Mouse (Mus musculus) MEL (cell line): ENCODE results near the gene A730049H05Rik. TPM values are rescaled to one million over a fixed set of nuclear protein-coding genes. Genes with fewer than 3 reads are reported as not detected.

Source experiments
- DNase-seq: peaks from one replicate; pipeline ENCODE4 v3.0.0; 2011; ENCODE audit warnings: low read depth, low spot score
- H3K27ac ChIP-seq: 2 replicates; pipeline ENCODE4 v1.5.1; 2012; ENCODE audit warnings: low read depth, mild to moderate bottlenecking, control low read depth, low read length, moderate library complexity; ENCODE audit not compliant: control insufficient read depth
- H3K27me3 ChIP-seq, 2 experiments: fragments of 150-350 bp in 1 of 2; sonication (generic) in 1 of 2; 2 replicates each; pipeline ENCODE4 v1.6.1; 2012; ENCODE audit warnings: low read length in 2 of 2, mild to moderate bottlenecking in 2 of 2, improper control_type of control experiment in 1 of 2, moderate library complexity in 1 of 2; ENCODE audit not compliant: insufficient read depth in 2 of 2, control insufficient read depth in 1 of 2
- H3K36me3 ChIP-seq, 2 experiments: 2 replicates each; pipeline ENCODE4 v1.6.1; 2012 to 2014; ENCODE audit warnings: low read length in 2 of 2, improper control_type of control experiment in 1 of 2, inconsistent platforms in 1 of 2, mild to moderate bottlenecking in 1 of 2; ENCODE audit not compliant: insufficient read depth in 2 of 2, control insufficient read depth in 1 of 2
- H3K4me1 ChIP-seq, 2 experiments: fragments of 150-350 bp in 1 of 2; sonication (generic) in 1 of 2; 2 replicates each; pipeline ENCODE4 v1.6.1; 2012; ENCODE audit warnings: low read length in 2 of 2, improper control_type of control experiment in 1 of 2, mild to moderate bottlenecking in 1 of 2; ENCODE audit not compliant: insufficient read depth in 2 of 2, control insufficient read depth in 1 of 2
- H3K4me3 ChIP-seq, 2 experiments: fragments of 150-350 bp in 1 of 2; sonication (generic) in 1 of 2; 2 replicates each; pipeline ENCODE4 v1.5.1; 2012; ENCODE audit warnings: low read depth in 2 of 2, low read length in 2 of 2, mild to moderate bottlenecking in 2 of 2, moderate library complexity in 2 of 2, control low read depth in 1 of 2, improper control_type of control experiment in 1 of 2; ENCODE audit not compliant: control insufficient read depth in 1 of 2, insufficient read depth in 1 of 2
- H3K79me2 ChIP-seq: 2 replicates; pipeline ENCODE4 v1.6.1; 2012; ENCODE audit warnings: mild to moderate bottlenecking, low read length, moderate library complexity; ENCODE audit not compliant: control insufficient read depth, poor library complexity, insufficient read depth
- H3K9ac ChIP-seq: 2 replicates; pipeline ENCODE4 v1.6.1; 2012; ENCODE audit warnings: low read depth, mild to moderate bottlenecking, control low read depth, low read length, moderate library complexity; ENCODE audit not compliant: control insufficient read depth, poor library complexity, severe bottlenecking
- H3K9me3 ChIP-seq: fragments of 150-350 bp; sonication (generic); replicated peaks from 2 replicates; pipeline ENCODE4 v1.6.1; 2012; ENCODE audit warnings: mild to moderate bottlenecking, low read length, improper control_type of control experiment, moderate library complexity; ENCODE audit not compliant: insufficient read depth
- BHLHE40 ChIP-seq: IDR thresholded peaks from 2 replicates; pipeline ENCODE4 v1.6.1; 2012; ENCODE audit warnings: low read depth, mild to moderate bottlenecking, inconsistent platforms, low read length, improper control_type of control experiment, borderline replicate concordance
- CHD2 ChIP-seq: IDR thresholded peaks from 2 replicates; pipeline ENCODE4 v1.6.1; 2011; ENCODE audit warnings: low read length, improper control_type of control experiment
- E2F4 ChIP-seq: IDR thresholded peaks from 2 replicates; pipeline ENCODE4 v1.6.1; 2011; ENCODE audit warnings: low read depth, low read length, improper control_type of control experiment, borderline replicate concordance
- ELF1 ChIP-seq: IDR thresholded peaks from 2 replicates; pipeline ENCODE4 v1.6.1; 2014; ENCODE audit warnings: low read depth, mild to moderate bottlenecking, inconsistent platforms, low read length, improper control_type of control experiment, moderate library complexity
- EP300 ChIP-seq, 2 experiments: IDR thresholded peaks; 2 replicates each; pipeline ENCODE4 v1.6.1; 2011; ENCODE audit warnings: improper control_type of control experiment in 2 of 2, low read length in 2 of 2, low read depth in 1 of 2, mild to moderate bottlenecking in 1 of 2
- ETS1 ChIP-seq: IDR thresholded peaks from 2 replicates; pipeline ENCODE4 v1.6.1; 2012; ENCODE audit warnings: low read depth, mild to moderate bottlenecking, inconsistent platforms, low read length, improper control_type of control experiment, moderate library complexity
- GABPA ChIP-seq: IDR thresholded peaks from 2 replicates; pipeline ENCODE4 v1.6.1; 2012; ENCODE audit warnings: low read depth, mild to moderate bottlenecking, inconsistent platforms, low read length, improper control_type of control experiment, moderate library complexity
- GATA1 ChIP-seq: IDR thresholded peaks from 2 replicates; pipeline ENCODE4 v1.6.1; 2011; ENCODE audit warnings: low read depth, low read length, improper control_type of control experiment
- HCFC1 ChIP-seq: IDR thresholded peaks from 2 replicates; pipeline ENCODE4 v1.6.1; 2012; ENCODE audit warnings: low read depth, mild to moderate bottlenecking, inconsistent platforms, low read length, improper control_type of control experiment, moderate library complexity
- KAT2A ChIP-seq: conservative IDR thresholded peaks from 2 replicates; pipeline ENCODE4 v1.6.1; 2012; ENCODE audit warnings: low read depth, low read length, improper control_type of control experiment, inconsistent platforms
- MAFK ChIP-seq: IDR thresholded peaks from 2 replicates; pipeline ENCODE4 v1.6.1; 2011; ENCODE audit warnings: low read depth, mild to moderate bottlenecking, low read length, improper control_type of control experiment, borderline replicate concordance
- MAX ChIP-seq: IDR thresholded peaks from 2 replicates; pipeline ENCODE4 v1.6.1; 2011; ENCODE audit warnings: low read length, improper control_type of control experiment
- MAZ ChIP-seq: IDR thresholded peaks from 2 replicates; pipeline ENCODE4 v1.6.1; 2012; ENCODE audit warnings: low read depth, mild to moderate bottlenecking, inconsistent platforms, low read length, improper control_type of control experiment
- MEF2A ChIP-seq: IDR thresholded peaks from 2 replicates; pipeline ENCODE4 v1.6.1; 2014; ENCODE audit warnings: low read depth, mild to moderate bottlenecking, inconsistent platforms, low read length, improper control_type of control experiment; ENCODE audit not compliant: poor library complexity, insufficient replicate concordance, severe bottlenecking; ENCODE audit errors: extremely low read depth
- MYB ChIP-seq: IDR thresholded peaks from 2 replicates; pipeline ENCODE4 v1.6.1; 2011; ENCODE audit warnings: mild to moderate bottlenecking, low read depth, low read length, improper control_type of control experiment
- NELFE ChIP-seq: IDR thresholded peaks from 2 replicates; pipeline ENCODE4 v1.6.1; 2011; ENCODE audit warnings: low read depth, low read length, improper control_type of control experiment
- POLR2A ChIP-seq, 2 experiments: IDR thresholded peaks; 2 replicates each; pipeline ENCODE4 v1.6.1; 2011 to 2012; ENCODE audit warnings: low read length in 2 of 2, mild to moderate bottlenecking in 2 of 2, control low read depth in 1 of 2, improper control_type of control experiment in 1 of 2, low read depth in 1 of 2, moderate library complexity in 1 of 2; ENCODE audit not compliant: control insufficient read depth in 1 of 2, insufficient read depth in 1 of 2, poor library complexity in 1 of 2
- POLR2AphosphoS5 ChIP-seq: IDR thresholded peaks from 2 replicates; pipeline ENCODE4 v1.6.1; 2012; ENCODE audit warnings: low read depth, borderline replicate concordance, mild to moderate bottlenecking, inconsistent platforms, low read length, moderate library complexity, mixed read lengths
- RAD21 ChIP-seq: IDR thresholded peaks from 2 replicates; pipeline ENCODE4 v1.6.1; 2011; ENCODE audit warnings: mild to moderate bottlenecking, low read depth, low read length, improper control_type of control experiment
- RCOR1 ChIP-seq: IDR thresholded peaks from 2 replicates; pipeline ENCODE4 v1.6.1; 2012; ENCODE audit warnings: low read depth, mild to moderate bottlenecking, inconsistent platforms, low read length, improper control_type of control experiment
- TBP ChIP-seq: IDR thresholded peaks from 2 replicates; pipeline ENCODE4 v1.8.0; 2011; ENCODE audit warnings: low read depth, low read length, improper control_type of control experiment
- UBTF ChIP-seq: IDR thresholded peaks from 2 replicates; pipeline ENCODE4 v1.6.1; 2012; ENCODE audit warnings: low read depth, mild to moderate bottlenecking, inconsistent platforms, low read length, improper control_type of control experiment, moderate library complexity, borderline replicate concordance; ENCODE audit not compliant: insufficient read depth
- USF1 ChIP-seq: IDR thresholded peaks from 2 replicates; pipeline ENCODE4 v1.6.1; 2014; ENCODE audit warnings: low read depth, mild to moderate bottlenecking, inconsistent platforms, low read length, improper control_type of control experiment, moderate library complexity
- USF2 ChIP-seq, 2 experiments: IDR thresholded peaks; 2 replicates each; pipeline ENCODE4 v1.6.1; 2011 to 2012; ENCODE audit warnings: improper control_type of control experiment in 2 of 2, low read length in 2 of 2, borderline replicate concordance in 1 of 2, inconsistent platforms in 1 of 2, low read depth in 1 of 2, mild to moderate bottlenecking in 1 of 2; ENCODE audit not compliant: insufficient read depth in 1 of 2
- ZKSCAN1 ChIP-seq: IDR thresholded peaks from 2 replicates; pipeline ENCODE4 v1.6.1; 2012; ENCODE audit warnings: low read depth, mild to moderate bottlenecking, inconsistent platforms, low read length, improper control_type of control experiment, moderate library complexity
- ZNF384 ChIP-seq: IDR thresholded peaks from 2 replicates; pipeline ENCODE4 v1.6.1; 2012; ENCODE audit warnings: low read depth, mild to moderate bottlenecking, inconsistent platforms, low read length, improper control_type of control experiment
- polyA plus RNA-seq, 2 experiments: library from polyadenylated mRNA; stranded (reverse) in 1 of 2; unstranded in 1 of 2; fragments of >175 nt in 1 of 2; fragments of >200 nt in 1 of 2; gene quantifications; 2 replicates each; pipeline versions ENCODE4 v1.2.1 to v1.2.4; 2012; ENCODE audit warnings: low replicate concordance in 2 of 2, low read depth in 1 of 2; ENCODE audit not compliant: insufficient read length in 2 of 2, insufficient read depth in 1 of 2, missing spikeins in 1 of 2
- total RNA-seq: library from RNA; depleted of rRNA; stranded (reverse); fragments of 300-350 nt; gene quantifications from 2 replicates; pipeline ENCODE4 v1.2.3, GENCODE M21; 2012

The A730049H05Rik gene
- total and polyA plus RNA-seq, 3 experiments: not detected

GRCm38 (mm10) chr6:92812702-92813370 is 3.4 kb upstream of the A730049H05Rik start:
- H3K4me3 ChIP-seq: no peak overlapping the region
- H3K79me2 ChIP-seq: no peaks in the 10 kb centered on the region
- H3K9ac ChIP-seq: no peak overlapping the region
- no peak for TF ChIP-seq MEF2A
- TF ChIP-seq KAT2A: no peak
- no peak for TF ChIP-seq RAD21
- no peak for TF ChIP-seq POLR2AphosphoS5
- TF ChIP-seq BHLHE40: no peak
- TF ChIP-seq MYB: no peak
- no peak for TF ChIP-seq USF2 (IDR thresholded peaks at IDR 0.05; ENCODE audit: borderline replicate concordance in 1 of 2, insufficient read depth in 1 of 2, low read depth in 1 of 2, low read length in 2 of 2)
- TF ChIP-seq TBP: no peak
- no peak for TF ChIP-seq MAFK
- TF ChIP-seq ELF1: no peak
- no peak for TF ChIP-seq CHD2
- TF ChIP-seq GATA1: no peak
- no peak for TF ChIP-seq EP300 (IDR thresholded peaks at IDR 0.05; ENCODE audit: low read depth in 1 of 2, low read length in 2 of 2)
- TF ChIP-seq UBTF: no peak
- no peak for TF ChIP-seq RCOR1
- TF ChIP-seq HCFC1: no peak
- no peak for TF ChIP-seq ZNF384
- TF ChIP-seq MAX: no peak
- no peak for TF ChIP-seq ZKSCAN1
- no peak for TF ChIP-seq USF1
- no peaks in the 10 kb centered on the region for H3K9me3 ChIP-seq
- no peaks in the 10 kb centered on the region for H3K27me3 ChIP-seq
- H3K4me1 ChIP-seq: no peaks in the 10 kb centered on the region
- DNase-seq: no peak
- no peaks in the 10 kb centered on the region for H3K36me3 ChIP-seq
- no peak overlapping the region for H3K27ac ChIP-seq

- Histone ChIP-seq H3K36me3 (no peaks in the 10 kb centered on the region), H3K9me3 (no peaks in the 10 kb centered on the region), H3K9ac (no peak overlapping the region), H3K4me3 (no peak overlapping the region), H3K27me3 (no peaks in the 10 kb centered on the region), H3K79me2 (no peaks in the 10 kb centered on the region), H3K4me1 (no peaks in the 10 kb centered on the region), H3K27ac (no peak overlapping the region)
- no peak for DNase-seq
- TF ChIP-seq ZNF384 (no peak), NELFE (no peak), E2F4 (no peak), RAD21 (no peak), MEF2A (no peak), GABPA (no peak), ETS1 (no peak), MAZ (no peak), POLR2A (IDR thresholded peaks at IDR 0.05; ENCODE audit: control insufficient read depth in 1 of 2, insufficient read depth in 1 of 2, low read depth in 1 of 2, low read length in 2 of 2, poor library complexity in 1 of 2) (no peak), KAT2A (no peak)
These were observed 1.4 kb downstream of the A730049H05Rik start for GRCm38 (mm10) chr6:92817661-92818060.
